Mouse (Mus musculus) lung, embryonic 14.5 days (tissue): ENCODE measurements around the gene Scfd2. TPM values are rescaled to one million over a fixed set of nuclear protein-coding genes. Genes with fewer than 3 reads are reported as not detected.
A peak's percentile ranks its signal among the peaks of the same experiment; 100 is the strongest.

Experiments
- ATAC-seq: fragments of 200-750 bp; cut with Nextera tagmentation; 2 replicates; pipeline ENCODE4 v1.8.0; 2017; ENCODE audit warnings: mild to moderate bottlenecking, moderate TSS enrichment, moderate library complexity; ENCODE audit not compliant: insufficient read depth
- DNase-seq: peaks from one replicate; pipeline ENCODE4 v3.0.0-alpha.2; 2015
- H3K27ac ChIP-seq: fragments of 300-500 bp; sonication (generic); 2 replicates; pipeline ENCODE4 v1.5.1; 2014; ENCODE audit warnings: low read depth, mild to moderate bottlenecking, moderate library complexity
- H3K27me3 ChIP-seq: fragments of 300-500 bp; sonication (generic); 2 replicates; pipeline ENCODE4 v1.6.1; 2014; ENCODE audit warnings: low read length, control low read depth; ENCODE audit not compliant: insufficient read depth
- H3K36me3 ChIP-seq: fragments of 300-500 bp; sonication (generic); 2 replicates; pipeline ENCODE4 v1.6.1; 2014; ENCODE audit warnings: control low read depth; ENCODE audit not compliant: insufficient read depth
- H3K4me1 ChIP-seq: fragments of 300-500 bp; sonication (generic); 2 replicates; pipeline ENCODE4 v1.6.1; 2014; ENCODE audit warnings: antibody characterized with exemption, control low read depth; ENCODE audit not compliant: insufficient read depth
- H3K4me2 ChIP-seq: fragments of 300-500 bp; sonication (generic); 2 replicates; pipeline ENCODE4 v1.6.1; 2014; ENCODE audit warnings: mild to moderate bottlenecking
- H3K4me3 ChIP-seq: fragments of 300-500 bp; sonication (generic); 2 replicates; pipeline ENCODE4 v1.5.1; 2014; ENCODE audit warnings: low read depth, low read length
- H3K9ac ChIP-seq: fragments of 300-500 bp; sonication (generic); 2 replicates; pipeline ENCODE4 v1.6.1; 2014
- H3K9me3 ChIP-seq: fragments of 300-500 bp; sonication (generic); 2 replicates; pipeline ENCODE4 v1.6.1; 2016; ENCODE audit warnings: low read depth, low read length, control low read depth
- CTCF ChIP-seq: IDR thresholded peaks from 2 replicates; pipeline ENCODE4 v1.5.1; 2016; ENCODE audit warnings: antibody characterized with exemption, low read depth
- WGBS: fragments of 180-500 bp; shearing (Covaris S2); extraction: QIAGEN DNeasy Blood & Tissue Kit; methylation state at CpG from one replicate; pipeline ENCODE4 v1.1.7; 2014; 5-methylcytosine and 5-hydroxymethylcytosine counted together
- polyA plus RNA-seq: library from polyadenylated mRNA; unstranded; fragments of >200 nt; fragmentation: Nextera tagmentation; extraction: Ambion mirVana; gene quantifications from 2 replicates; pipeline ENCODE4 v1.2.1, GENCODE M21; 2014

Scfd2 gene
- polyA plus RNA-seq, 1 experiment from 2014 or later, result 17.8 TPM

DNA sequence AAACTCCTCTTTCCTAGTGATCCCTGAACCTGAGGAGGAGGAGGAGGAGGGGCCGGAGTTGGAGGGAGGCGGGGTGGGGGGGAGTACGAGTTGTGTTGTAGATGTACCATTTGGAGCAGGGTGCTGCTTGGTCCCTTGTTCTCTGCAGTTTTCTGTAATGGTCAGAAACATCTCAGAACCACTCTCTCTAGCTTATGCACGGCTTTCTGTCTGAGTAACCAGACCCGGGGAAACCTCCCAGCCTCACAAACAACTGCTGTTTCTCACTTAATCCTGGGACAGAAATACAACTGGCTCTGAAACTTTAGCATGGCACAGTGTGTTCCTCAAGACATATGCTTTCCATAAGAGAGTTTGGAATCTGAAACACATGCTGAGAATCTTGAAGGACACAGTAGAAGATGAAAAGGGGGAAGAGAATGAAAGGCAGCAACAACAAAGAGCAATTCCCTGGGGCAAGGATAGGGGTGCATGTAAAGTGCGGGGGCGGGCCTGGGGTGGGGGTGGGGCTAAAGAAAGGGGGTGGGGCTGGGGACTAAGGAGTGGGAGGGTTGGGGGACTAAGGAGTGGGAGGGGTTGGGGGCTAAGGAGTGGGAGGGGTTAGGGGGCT is 317.0 kb downstream of the Scfd2 start:
- Histone ChIP-seq H3K36me3 (no peaks in the 10 kb centered on the region), H3K9me3 (no peaks in the 10 kb centered on the region), H3K27me3 (no peaks in the 10 kb centered on the region), H3K4me1 (peaks cover 19% of the 10 kb centered on the region), H3K27ac (peak overlapping the region; percentile 20; the same call in 1 of the 2 replicates), H3K9ac (no peak overlapping the region), H3K4me2 (no peak overlapping the region), H3K4me3 (no peak overlapping the region)
- ATAC-seq (0 out of 2 replicates have a peak, but pooled peaks have one; percentile 7), DNase-seq (no peak)
- no peak for TF ChIP-seq CTCF
- WGBS, result 12% methylated on average over 7 of the region's 7 CpGs

DNA sequence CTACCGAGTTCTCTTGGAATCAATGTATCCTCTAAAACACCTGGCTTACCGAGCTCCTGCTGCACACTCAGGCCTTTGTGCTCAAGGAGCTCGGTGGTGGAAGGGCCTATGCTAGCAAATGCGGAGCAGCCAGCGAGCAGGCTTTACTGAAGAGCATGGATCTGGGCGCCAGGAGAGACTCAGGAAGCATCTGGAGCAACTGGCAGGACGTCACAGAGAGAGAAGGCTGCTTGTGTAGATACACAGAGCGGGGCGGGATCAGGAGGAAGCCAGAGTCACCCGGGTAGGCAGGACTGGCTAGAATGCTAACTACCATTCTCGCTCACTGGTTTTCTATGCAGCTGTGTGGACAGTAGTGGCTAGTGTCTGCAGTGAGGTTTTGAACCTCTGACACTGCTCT is 320.2 kb downstream of the Scfd2 start:
- peak; percentile 63 for DNase-seq
- Histone ChIP-seq H3K27me3 (no peaks in the 10 kb centered on the region), H3K9ac (no peak overlapping the region), H3K9me3 (no peaks in the 10 kb centered on the region), H3K4me2 (no peak overlapping the region), H3K36me3 (no peaks in the 10 kb centered on the region), H3K4me3 (no peak overlapping the region), H3K27ac (no peak overlapping the region), H3K4me1 (peaks cover 39% of the 10 kb centered on the region)
- peak; percentile 16; the same call in 1 of the 2 replicates for ATAC-seq
- WGBS, result 50% methylated on average over 11 of the region's 11 CpGs
- no peak for TF ChIP-seq CTCF

DNA sequence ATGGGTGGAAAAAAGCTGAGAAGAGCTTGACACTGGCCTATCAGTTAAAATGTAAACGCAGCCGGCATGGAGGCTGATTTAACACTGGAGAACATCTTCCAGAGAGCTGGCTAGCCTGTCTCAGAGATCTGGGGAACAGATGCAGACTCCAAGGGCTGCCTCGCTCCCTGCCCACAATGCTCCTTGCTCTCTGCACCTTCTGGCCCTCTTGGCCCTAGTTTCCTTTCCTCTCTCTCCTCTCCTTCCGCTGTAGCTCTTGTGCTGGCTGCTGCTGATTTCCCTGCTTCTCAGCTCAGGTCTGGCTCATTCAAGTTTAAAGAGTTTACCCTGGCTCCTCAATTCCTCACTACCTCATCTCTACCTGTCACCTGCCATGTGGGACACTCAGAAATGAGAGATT is 321.9 kb downstream of the Scfd2 start:
- H3K36me3 ChIP-seq, result no peaks in the 10 kb centered on the region
- TF ChIP-seq CTCF, result no peak
- H3K9me3 ChIP-seq, result no peaks in the 10 kb centered on the region
- H3K27ac ChIP-seq, result no peak overlapping the region
- no peak for ATAC-seq
- 52% methylated on average over 4 of the region's 4 CpGs for WGBS
- H3K4me3 ChIP-seq, result no peak overlapping the region
- H3K4me2 ChIP-seq, result no peak overlapping the region
- no peak overlapping the region for H3K9ac ChIP-seq
- H3K4me1 ChIP-seq, result peaks cover 33% of the 10 kb centered on the region
- DNase-seq, result no peak
- H3K27me3 ChIP-seq, result no peaks in the 10 kb centered on the region

DNA sequence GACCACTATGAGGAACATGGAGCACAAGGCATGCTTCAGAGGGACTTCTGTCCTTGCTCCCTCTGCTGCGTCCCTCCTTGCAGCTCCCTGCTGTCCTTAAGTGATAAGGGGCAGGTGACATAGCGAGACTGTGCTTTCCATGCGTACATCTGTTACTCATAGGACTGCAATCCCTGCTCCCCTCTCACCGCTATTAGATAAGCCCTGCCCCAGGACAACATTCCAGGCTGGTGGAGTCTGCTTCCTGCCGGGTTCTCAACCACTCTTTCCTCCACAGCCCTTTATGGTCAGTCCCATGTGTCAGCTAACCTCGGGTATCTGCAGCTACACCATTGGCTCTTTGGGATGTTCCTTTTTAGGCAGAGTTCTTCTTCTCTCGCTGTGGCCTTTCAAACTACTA is 323.1 kb downstream of the Scfd2 start:
- Histone ChIP-seq H3K4me1 (peaks cover 29% of the 10 kb centered on the region), H3K4me3 (no peak overlapping the region), H3K36me3 (no peaks in the 10 kb centered on the region), H3K9ac (no peak overlapping the region), H3K9me3 (peaks cover 1% of the 10 kb centered on the region; the same call in 1 of the 2 replicates), H3K27ac (no peak overlapping the region), H3K27me3 (no peaks in the 10 kb centered on the region), H3K4me2 (no peak overlapping the region)
- 40% methylated on average over 7 of the region's 7 CpGs for WGBS
- no peak for ATAC-seq
- no peak for DNase-seq
- no peak for TF ChIP-seq CTCF

DNA sequence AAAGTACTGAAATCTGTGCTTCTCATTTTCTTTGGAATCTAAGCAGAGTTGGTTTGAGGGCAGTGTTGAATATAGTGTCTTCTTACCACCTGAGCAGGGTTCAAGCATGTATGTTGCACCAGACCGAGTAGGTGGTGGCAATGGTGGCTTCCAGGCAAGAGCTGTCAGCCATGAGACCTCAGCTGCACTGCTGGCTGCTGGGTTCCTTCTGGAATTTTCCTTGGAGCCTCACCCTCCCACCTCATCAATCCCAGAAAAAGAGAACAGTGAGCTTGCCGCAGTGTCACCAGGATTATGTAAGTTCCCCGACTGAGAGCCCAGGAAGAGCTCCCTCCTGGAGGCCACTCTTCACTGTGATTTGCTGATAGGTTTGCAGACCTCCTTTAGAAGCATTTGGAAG is 324.4 kb downstream of the Scfd2 start:
- Histone ChIP-seq H3K36me3 (no peaks in the 10 kb centered on the region), H3K9ac (no peak overlapping the region), H3K4me2 (no peak overlapping the region), H3K27ac (no peak overlapping the region), H3K9me3 (peaks cover 5% of the 10 kb centered on the region; the same call in 1 of the 2 replicates), H3K27me3 (no peaks in the 10 kb centered on the region), H3K4me1 (peaks cover 29% of the 10 kb centered on the region), H3K4me3 (no peak overlapping the region)
- ATAC-seq (no peak), DNase-seq (no peak)
- 51% methylated on average over 3 of the region's 3 CpGs for WGBS
- TF ChIP-seq CTCF, result no peak

DNA sequence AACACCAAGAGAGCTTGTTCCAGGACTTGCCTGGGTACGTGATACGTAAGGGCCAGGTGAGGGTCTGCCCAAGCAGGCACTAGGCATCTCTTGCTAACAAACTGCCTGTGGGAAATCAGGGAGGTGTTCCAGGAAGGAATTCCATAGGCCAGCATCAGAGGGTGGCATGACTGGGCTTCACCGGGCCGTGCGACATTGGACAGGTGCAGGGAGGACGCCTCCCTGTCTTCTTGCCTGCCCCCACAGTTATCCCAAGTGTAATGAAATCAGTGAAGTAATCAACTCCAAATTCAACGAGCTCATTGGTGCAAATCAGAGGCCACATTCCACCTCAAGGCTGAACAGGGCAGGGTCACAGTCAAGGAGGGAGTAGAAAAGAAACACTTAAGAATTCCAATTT is 324.9 kb downstream of the Scfd2 start:
- TF ChIP-seq CTCF, result no peak
- no peak for ATAC-seq
- 82% methylated on average over 7 of the region's 7 CpGs for WGBS
- H3K27me3 ChIP-seq, result no peaks in the 10 kb centered on the region
- H3K36me3 ChIP-seq, result no peaks in the 10 kb centered on the region
- no peak for DNase-seq
- H3K4me3 ChIP-seq, result no peak overlapping the region
- no peak overlapping the region for H3K4me2 ChIP-seq
- peaks cover 5% of the 10 kb centered on the region; the same call in 1 of the 2 replicates for H3K9me3 ChIP-seq
- no peak overlapping the region for H3K9ac ChIP-seq
- no peak overlapping the region for H3K27ac ChIP-seq
- H3K4me1 ChIP-seq, result peaks cover 25% of the 10 kb centered on the region

DNA sequence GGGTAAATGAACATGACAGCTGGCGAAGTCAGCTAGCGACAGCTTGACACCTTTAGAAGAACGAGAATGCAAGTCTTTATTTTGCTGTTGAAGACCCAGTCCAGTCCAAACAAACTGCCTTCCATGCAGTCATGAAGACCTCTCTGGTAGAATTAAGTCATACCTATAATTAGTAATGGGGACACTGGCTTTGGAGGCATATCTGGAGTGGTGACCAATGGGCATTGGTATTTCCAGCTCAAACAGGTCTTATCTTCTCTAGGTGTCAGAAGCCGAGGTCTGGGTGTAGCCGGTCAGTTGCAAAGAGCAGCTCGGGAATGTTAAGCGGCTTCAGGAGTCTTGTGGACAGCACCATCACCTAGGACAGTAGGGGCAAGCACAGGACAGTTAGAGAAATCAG is 325.5 kb downstream of the Scfd2 start:
- 58% methylated on average over 7 of the region's 7 CpGs for WGBS
- ATAC-seq, result no peak
- H3K36me3 ChIP-seq, result no peaks in the 10 kb centered on the region
- H3K9me3 ChIP-seq, result peaks cover 5% of the 10 kb centered on the region; the same call in 1 of the 2 replicates
- no peak overlapping the region for H3K4me2 ChIP-seq
- H3K27ac ChIP-seq, result no peak overlapping the region
- no peaks in the 10 kb centered on the region for H3K27me3 ChIP-seq
- no peak for DNase-seq
- H3K4me1 ChIP-seq, result peaks cover 23% of the 10 kb centered on the region
- no peak overlapping the region for H3K9ac ChIP-seq
- H3K4me3 ChIP-seq, result no peak overlapping the region
- no peak for TF ChIP-seq CTCF
